35 mouse cellular contexts compared by ENCODE assay signal in the genomic region with DNA sequence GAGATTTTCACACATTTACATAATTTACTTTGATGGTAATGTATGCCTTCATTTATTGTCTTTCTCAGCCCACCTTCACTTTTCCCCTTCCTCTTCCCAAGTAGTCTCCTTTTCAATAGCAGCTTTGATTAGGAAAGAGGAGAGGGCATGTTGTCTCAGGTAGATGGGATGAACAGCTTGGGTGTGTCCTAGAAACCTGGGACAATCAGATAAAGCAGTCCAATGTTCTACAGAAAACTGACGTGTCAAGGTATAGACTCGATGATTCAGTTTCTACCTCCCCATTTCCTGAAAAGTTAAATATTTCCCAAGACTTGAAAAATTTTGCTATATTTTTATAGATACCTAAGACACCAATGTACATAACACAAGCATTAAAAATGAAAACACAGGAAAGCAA. TPM values are rescaled to one million over a fixed set of nuclear protein-coding genes. Genes with fewer than 3 reads are reported as not detected.
"Had no signal": no experiment of that assay in that cellular context is flagged by ENCODE, and none has a peak within 500 bp of the region (broad histone marks: within the 10 kb centered on the region; RNA-seq: fewer than 3 reads in every experiment).

No protein-coding gene starts in this region.

- DNase-seq: heart, adult 2 months; heart, postnatal 10 days; heart, postnatal 14 days; heart, postnatal 36 days; heart, postnatal 4 days; kidney, adult 11 months; kidney, adult 18-20 months; kidney, adult 2 months; kidney, adult 8-10 months; kidney, adult 9 months; kidney, postnatal 10 days; kidney, postnatal 14 days; kidney, postnatal 25 days; kidney, postnatal 36 days; kidney, postnatal 4 days; layer of hippocampus, adult 9-11 months; layer of hippocampus, postnatal 36 days had no signal

- H3K9me3 ChIP-seq: heart, embryonic 10.5 days; heart, embryonic 12.5 days; heart, embryonic 13.5 days; heart, embryonic 15.5 days; hindbrain, embryonic 10.5 days; hindbrain, embryonic 12.5 days; hindbrain, embryonic 13.5 days; hindbrain, embryonic 15.5 days; kidney, embryonic 15.5 days had no signal

- H3K4me2 ChIP-seq: heart, embryonic 11.5 days; heart, embryonic 12.5 days; heart, embryonic 13.5 days; heart, embryonic 15.5 days; hindbrain, embryonic 12.5 days; hindbrain, embryonic 13.5 days; hindbrain, embryonic 14.5 days; hindbrain, embryonic 15.5 days; kidney, embryonic 15.5 days had no signal

- H3K27ac ChIP-seq: heart, adult 2 months; heart, embryonic 10.5 days; heart, embryonic 13.5 days; heart, embryonic 15.5 days; hindbrain, embryonic 10.5 days; hindbrain, embryonic 12.5 days; hindbrain, embryonic 13.5 days; hindbrain, embryonic 14.5 days; hindbrain, embryonic 15.5 days; hindbrain, postnatal 0 days; kidney, embryonic 15.5 days; kidney, postnatal 0 days; left cerebral cortex, adult 2 months had no signal

- H3K4me3 ChIP-seq: heart, adult 2 months; heart, embryonic 10.5 days; heart, embryonic 12.5 days; heart, embryonic 13.5 days; heart, embryonic 15.5 days; hindbrain, embryonic 10.5 days; hindbrain, embryonic 12.5 days; hindbrain, embryonic 13.5 days; hindbrain, embryonic 15.5 days; kidney, embryonic 15.5 days; left cerebral cortex, adult 2 months had no signal

- ATAC-seq: hindbrain, embryonic 16.5 days; hindbrain, postnatal 0 days; inflammation-experienced regulatory T-cells, adult 6 months had no signal

- H3K4me1 ChIP-seq: heart, embryonic 10.5 days; heart, embryonic 12.5 days; heart, embryonic 13.5 days; heart, embryonic 15.5 days; hindbrain, embryonic 10.5 days; hindbrain, embryonic 12.5 days; hindbrain, embryonic 13.5 days; hindbrain, embryonic 15.5 days; kidney, embryonic 15.5 days had no signal

- H3K27me3 ChIP-seq: heart, embryonic 12.5 days; heart, embryonic 15.5 days; hindbrain, embryonic 15.5 days had no signal

- H3K36me3 ChIP-seq: heart, embryonic 10.5 days; heart, embryonic 12.5 days; heart, embryonic 13.5 days; heart, embryonic 15.5 days; hindbrain, embryonic 10.5 days; hindbrain, embryonic 12.5 days; hindbrain, embryonic 13.5 days; hindbrain, embryonic 15.5 days; kidney, embryonic 15.5 days had no signal

- H3K9ac ChIP-seq: heart, embryonic 12.5 days; heart, embryonic 13.5 days; heart, embryonic 15.5 days; hindbrain, embryonic 12.5 days; hindbrain, embryonic 13.5 days; hindbrain, embryonic 14.5 days; hindbrain, embryonic 15.5 days; kidney, embryonic 15.5 days had no signal

RNA-seq across cellular contexts. Expression of gene Ace2, which starts 39.7 kb away (rescaled TPM):
- total RNA-seq: hematopoietic stem cell, adult 5-6 weeks had no signal
- polyA plus RNA-seq: heart, embryonic 11.5 days; heart, embryonic 14.5 days; inflammation-experienced regulatory T-cells, adult 6 months had no signal
